Mouse (Mus musculus): Measurements from ENCODE around the gene Phrf1.
"Not testable (repeated sequence)": the region's sequence is repeated elsewhere in the genome, so short reads cannot be mapped to it uniquely, and the experiment has no call there.

The Phrf1 gene

DNA sequence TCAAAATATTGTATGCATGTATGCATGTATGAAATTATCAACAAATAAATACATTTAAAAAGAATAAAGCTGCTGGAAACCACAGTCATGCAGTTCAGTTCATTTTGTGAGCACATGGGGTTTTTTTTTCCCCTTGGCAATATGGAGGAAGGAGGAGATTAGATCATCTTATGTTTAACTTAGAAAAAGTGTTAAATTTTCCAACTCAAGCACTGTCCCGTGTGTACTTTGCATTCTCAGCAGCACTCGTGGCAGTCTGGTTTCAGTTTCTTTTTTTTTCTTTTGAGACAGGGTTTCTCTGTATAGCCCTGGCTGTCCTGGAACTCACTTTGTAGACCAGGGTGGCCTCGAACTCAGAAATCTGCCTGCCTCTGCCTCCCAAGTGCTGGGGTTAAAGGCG, 21.9 kb downstream of the Phrf1 start:
- not testable (repeated sequence) for DNase-seq (ENCODE audit: low read depth, low spot score)

DNA sequence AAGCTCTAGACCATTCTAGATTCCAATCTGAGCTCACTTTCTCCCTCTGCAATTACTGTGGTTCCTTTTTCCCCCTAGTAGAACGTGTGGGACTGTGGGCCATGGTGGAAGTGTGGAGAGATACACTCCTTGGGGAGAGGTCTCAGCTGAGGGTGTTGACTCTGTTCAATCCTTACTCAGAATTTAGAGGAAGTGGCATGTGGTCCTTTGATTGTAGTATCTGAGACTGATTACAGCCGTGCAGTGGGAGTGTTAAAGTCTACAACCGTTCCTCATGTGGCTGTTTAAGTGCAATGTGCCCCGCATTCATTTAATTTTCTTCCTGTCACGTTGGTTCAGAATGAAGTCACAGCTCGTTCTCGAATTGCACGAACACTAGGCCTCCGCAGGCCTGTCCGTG, 27.6 kb downstream of the Phrf1 start:
- DNase-seq (ENCODE audit: low read depth, low spot score), result no peak

DNA sequence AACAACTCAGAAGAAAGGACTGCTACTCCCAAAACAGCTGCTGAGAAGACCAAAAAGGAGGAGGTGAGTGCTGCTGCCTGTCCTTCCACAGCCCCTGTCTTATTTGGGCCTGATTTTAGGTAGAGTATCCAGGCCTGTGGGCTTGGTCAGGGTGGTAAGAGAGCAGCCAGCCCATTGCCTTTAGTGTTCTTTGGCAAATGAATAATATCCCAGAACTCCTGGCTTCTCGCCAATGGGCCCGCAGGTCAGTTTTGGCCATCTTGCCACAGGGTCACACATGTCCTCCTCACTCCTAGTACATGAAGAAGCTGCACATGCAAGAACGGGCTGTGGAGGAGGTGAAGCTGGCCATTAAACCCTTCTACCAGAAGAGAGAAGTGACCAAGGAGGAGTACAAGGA, 32.9 kb downstream of the Phrf1 start:
- DNase-seq (ENCODE audit: low read depth, low spot score), result no peak

DNA sequence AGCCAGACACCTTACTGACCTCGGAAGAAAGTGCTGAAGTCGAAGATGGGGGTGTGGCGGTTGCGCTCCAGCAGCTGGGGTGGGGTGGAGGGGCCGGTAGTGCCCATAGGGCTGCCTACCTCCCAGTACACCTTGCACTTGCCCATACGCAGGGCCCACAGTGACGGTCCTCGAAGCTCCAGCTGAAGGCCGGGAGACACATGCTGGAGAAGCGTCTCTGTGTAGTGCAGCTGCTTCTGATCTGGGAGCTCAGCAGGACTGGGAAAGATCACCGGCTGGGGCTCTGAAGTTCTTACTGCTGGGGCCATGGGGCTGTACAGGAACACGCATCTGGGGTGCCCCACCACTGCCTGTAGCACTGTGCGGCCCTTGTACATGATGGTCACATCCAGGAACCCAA, 35.1 kb downstream of the Phrf1 start:
- no peak for DNase-seq (ENCODE audit: low read depth, low spot score)

DNA sequence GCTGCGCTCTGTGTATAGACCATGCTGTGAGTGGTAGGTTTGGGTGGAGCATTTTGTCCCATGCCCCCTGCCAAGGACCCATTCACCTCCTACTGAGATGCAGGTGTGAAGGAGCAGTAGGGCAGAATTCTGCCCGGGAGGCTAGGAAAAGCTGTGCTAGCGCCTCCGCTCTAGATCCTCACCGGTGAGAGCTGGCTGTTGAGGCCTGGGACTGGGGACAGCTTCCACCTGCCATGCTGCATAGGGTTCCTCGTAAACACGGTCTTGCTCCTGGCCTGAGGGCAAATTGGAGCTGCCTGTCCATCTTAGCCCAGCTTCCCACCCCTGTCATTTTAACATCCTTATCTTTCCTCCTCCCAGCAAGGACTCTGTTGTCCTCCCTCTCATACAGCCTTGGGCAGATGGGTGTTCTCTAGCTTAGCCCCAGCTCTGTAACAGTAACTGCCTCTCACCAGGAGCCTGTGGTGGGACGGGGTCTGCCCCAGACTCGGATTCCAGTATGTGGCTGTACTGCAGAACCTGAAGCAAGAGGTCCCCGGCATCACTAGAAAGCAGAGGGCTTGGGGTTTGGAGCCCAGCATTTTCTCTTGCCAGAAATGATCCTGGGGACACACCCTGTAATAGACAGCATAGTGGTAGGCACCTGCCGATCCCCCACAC, 35.6 kb downstream of the Phrf1 start:
- DNase-seq (ENCODE audit: low read depth, low spot score), result no peak

DNA sequence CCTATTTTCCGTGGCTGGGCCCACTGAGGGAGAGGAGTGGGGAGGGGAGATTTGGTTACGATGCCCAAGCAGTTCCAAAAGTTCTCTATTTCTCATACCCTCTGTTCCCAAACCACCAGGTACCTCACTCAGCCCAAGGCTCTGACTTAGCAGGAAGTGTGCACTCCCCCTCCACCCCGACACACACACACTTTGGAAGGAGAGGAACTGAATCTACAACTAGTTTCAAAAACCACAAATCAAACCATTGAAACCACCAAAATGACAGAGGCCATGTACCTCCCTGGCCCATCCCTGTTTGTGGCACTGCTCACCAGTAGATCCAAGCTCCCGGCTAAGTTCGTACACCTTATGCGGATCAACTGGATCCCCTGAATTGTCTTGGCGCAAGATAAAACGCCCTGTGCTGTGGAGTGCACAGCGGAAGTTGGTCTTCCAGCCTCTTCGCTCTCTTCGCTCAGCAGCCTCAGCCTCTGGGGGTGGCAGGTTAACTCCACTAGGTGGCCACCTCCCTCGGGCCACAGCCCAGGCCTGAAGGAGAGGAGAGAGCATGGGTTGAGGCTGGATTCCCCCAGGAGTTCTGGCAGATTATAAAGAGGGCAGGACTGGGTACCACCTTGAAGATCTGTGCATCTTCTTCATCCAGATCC, 36.3 kb downstream of the Phrf1 start:
- peak; percentile 79 for DNase-seq (ENCODE audit: low read depth, low spot score)

DNA sequence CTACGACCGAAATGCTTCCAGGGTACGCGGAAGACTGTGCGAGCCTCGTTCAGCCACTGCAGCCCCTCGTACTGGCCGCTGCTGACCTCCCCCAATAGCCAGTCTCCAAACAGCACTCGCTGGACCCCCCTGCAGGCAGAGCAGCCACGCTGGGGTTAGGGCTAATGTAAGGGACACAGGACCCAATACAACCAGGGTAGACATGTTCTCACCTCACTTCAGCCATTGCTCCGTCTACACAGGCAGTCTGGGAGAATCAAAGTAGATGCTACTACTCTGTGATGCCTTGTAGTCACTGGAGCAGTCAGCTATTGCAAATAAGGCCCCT, 36.8 kb downstream of the Phrf1 start:
- peak; percentile 52 for DNase-seq (ENCODE audit: low read depth, low spot score)

DNA sequence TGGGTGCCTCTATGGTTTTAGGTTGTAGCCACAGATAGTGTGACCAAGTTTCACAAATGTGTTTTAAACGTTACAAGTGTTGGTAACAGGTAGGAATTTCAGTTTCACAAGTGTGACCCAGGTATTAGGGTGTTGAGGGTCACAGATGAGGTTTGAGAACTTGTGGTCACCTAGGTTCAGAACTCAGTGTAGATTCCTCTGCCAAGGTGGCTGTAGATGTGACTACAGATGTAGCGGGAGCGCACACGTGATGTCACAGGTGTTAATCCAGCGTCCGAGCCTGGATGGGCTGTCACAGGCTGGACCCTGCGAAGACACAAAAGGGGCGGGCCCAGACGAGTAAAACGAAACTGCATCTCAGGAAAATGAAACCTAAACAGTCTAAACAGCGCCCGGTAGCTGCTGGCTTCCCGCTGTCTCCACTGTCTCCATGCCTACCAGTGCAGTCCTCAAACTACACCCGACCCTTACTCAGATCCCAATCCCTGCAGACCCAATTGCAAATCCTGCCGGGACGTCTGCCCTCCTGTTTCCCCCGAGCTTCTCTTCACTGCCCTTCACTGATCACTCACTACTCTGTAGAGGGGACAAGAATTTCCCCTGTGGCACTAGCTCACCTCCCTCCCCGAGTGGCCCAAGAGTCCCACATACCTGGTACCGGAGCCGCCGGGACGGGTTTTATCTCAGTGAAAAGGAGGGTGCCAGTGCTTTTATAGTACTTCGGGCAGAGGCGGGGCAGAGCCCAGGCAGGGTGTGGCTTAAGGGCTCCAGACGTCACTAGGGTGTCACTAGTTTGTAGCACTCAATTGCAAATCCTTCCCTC, 37.4 kb downstream of the Phrf1 start, which contains the start of gene Irf7:
Gene Irf7 (minus strand): TSS at position 743 of the 823 bp plus-strand sequence.
- DNase-seq (ENCODE audit: low read depth, low spot score), result peak; percentile 92

DNA sequence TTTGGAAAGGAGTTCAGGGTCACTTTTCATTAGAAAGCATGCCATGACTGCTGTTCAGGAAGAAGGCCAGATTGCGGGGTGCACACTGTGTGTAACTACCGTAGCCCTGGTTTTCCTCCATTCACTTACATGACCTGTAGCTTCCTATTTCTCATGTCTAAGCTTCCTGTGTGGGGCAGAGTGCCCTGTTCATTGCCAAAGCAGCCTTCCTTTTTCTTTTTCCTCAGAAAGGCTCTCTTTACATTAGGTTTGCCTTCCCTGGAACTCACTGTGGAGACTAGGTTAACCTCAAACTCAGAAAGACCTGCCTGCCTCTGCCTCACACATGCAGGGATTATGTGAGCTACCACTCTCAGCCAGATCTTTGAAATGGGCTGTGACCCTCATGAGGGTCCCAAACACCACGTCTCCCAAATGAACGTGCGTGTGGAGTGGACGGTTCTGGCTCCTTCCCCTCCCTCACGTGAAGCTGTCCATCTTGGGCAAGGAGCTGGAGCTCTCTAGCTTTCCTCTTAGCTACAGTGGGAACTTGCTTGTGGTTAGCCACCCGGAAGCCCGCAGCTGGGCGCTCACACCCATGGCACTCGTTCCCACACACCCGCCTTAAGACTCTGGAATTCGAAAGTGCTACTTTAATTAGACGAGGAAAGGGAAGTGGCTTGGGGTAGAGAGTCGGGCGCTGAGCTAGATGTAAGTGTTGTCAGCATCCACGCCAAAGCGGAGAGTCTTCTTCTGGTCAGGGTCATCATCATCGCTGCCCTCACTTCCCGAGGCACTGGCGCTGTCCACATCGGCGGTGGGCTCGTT, 40.1 kb downstream of the Phrf1 start:
- peak; percentile 47 for DNase-seq (ENCODE audit: low read depth, low spot score)

DNA sequence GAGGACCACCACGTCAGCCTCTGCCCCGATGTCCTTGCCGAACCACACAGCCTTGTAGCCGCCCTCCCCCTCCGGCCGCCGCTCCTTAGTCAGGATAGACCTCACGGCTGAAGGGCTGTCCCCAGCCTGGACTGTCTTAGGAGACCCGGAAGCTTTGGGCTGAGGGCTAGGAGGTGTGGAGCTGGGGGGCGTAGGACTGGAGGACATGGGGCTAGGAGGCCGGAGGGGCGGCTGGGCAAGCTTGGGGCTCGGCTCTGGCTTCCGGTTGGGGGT, 40.6 kb downstream of the Phrf1 start:
- no peak for DNase-seq (ENCODE audit: low read depth, low spot score)

DNA sequence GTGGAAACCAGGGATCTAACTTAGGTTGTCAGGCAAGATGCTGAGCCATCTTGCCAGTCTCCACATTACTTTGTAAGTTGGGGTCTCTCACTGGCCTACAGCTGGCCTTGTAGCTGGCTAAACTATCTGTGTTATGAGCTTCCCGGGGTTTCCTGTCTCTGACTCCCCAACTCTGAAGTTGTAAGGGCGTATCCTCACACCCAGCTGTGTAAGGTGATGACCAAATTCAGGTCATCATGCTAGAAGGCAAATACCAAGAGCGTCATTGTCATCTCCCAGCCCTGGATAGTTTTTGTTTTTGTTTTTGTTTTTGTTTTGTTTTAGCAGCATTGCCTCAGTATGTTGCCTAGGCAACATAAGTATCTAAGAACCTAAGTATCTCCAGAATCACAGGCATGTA, 42.0 kb downstream of the Phrf1 start:
- no peak for DNase-seq (ENCODE audit: low read depth, low spot score)

DNA sequence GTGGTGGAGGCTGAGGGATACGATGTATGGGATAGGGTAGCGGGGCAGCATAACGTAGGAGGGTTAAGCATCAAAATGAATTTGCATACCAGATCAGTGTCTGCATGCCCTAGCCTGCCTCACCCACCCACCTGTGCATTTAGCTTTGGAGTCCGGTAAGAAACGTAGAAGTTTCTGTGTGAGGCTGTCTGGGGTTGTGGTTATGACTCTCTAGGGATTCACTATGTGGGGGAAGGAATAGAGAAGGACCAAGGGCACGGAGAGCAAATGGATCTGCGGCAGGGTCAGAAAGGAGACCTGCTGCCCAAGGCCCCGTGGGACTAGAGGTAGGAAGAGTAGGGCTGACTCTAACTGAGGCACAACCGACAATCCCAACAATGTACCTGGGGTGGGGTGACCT, 46.8 kb downstream of the Phrf1 start:
- no peak for DNase-seq (ENCODE audit: low read depth, low spot score)

DNA sequence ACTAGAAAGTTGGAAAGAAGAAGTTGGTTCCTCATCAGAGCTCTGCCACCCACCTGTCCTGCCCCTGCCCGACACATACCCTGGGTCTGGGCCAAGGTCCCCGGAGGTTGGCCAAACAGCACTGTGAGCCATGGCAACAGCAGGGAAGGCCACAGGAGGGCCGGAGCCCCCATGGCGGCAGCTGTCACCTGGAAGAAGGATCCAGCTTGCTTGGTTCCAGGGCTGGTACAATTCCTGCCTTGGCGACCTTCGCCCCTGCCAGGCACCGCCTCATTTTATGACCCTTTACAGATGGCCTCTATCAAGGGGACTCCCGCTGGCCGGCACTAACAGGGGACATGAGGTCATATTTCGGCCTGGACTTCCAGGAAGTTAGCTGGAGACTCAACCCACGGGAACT, 48.0 kb downstream of the Phrf1 start, which contains the start of gene Cdhr5:
Gene Cdhr5 (minus strand): TSS at position 241 of the 400 bp plus-strand sequence.
- DNase-seq (ENCODE audit: low read depth, low spot score), result no peak

DNA sequence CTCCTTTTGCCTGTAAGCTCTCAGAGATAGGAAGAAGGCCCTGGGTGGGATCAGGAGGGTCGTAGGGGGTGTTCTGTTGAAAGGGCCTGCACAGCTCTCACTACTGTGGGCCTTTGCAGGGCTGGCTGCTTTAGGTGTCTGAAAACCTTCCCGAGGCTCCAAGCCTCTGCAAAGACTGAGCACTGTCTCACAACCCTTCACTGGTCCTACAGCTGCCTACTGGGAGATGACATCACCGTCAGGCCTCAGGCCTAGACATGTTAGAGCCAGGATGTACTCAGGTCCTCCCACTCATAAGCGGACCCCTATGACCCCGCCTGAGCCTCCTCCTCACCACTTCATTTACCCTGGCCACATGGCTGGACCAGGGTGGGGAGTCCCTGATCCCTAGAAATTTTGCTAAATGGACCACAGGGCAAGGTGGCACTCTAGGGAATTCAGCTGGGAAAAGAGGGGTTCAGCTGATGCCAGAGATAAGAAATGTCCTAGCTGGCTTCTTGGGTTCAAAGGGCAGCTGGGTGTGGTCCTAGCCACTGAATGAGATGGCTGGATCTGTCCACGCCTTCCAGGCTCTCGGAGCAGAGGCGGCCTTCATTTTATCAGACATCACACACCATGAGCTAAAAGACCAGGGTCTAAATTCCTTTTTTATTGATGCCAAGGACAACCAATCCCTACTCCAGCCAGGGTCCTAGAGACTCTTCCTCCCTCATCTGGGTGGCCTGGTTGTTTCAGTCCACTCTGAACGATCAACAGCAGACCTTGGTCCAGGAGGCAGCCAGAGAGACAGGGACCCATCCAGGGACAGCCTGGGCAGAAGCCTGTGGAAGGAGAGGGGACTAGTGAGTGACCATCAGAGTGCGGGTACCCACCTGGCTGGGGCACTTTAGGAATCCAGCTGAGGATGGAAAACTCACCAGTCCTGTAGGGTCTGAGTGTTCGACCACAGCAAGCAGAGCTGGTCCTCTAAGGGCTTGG, 49.4 kb downstream of the Phrf1 start:
- no peak for DNase-seq (ENCODE audit: low read depth, low spot score)

DNA sequence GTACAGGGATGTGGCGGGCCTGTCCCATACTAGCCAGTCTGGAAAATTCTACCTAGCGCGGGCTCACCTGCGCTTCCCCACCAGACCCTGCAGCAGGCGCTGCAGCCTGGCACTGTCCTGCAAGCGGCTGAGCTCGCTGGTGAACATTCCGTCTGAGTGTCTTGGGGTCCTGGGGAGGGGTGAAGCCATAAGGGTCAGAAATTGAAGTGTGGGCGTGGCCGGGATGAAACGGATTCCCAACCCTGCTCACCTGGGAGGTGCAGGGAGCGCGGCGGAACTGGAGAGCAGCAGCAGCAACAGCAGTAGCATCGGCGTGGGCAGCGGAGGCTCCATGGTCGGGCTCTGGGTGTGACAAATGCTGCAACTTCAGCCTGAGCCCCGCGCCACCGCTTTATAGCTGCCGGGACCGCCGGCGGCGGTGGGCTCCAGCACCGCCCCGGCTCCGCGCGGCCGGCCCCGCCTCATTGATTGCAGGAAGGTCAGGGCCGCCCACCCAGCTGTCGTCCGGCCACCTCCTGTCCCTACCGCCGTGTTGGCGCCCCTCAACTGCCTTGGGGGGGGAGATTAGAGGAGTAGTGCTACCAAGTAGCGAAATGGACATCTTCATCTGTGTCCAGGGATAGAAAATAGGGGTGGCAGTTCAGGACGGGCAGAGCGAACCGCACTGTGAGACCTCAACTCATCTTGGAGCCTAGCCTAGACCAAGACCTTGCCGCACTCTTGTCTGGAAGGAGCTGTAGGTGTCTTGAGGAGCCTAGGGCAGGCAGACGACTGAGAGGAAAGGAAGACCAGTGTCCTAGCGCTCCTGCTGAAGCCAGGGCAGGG, 50.4 kb downstream of the Phrf1 start, which contains the start of gene Sct:
Gene Sct (minus strand): TSS at position 368 of the 825 bp plus-strand sequence.
- peak; percentile 53 for DNase-seq (ENCODE audit: low read depth, low spot score)

DNA sequence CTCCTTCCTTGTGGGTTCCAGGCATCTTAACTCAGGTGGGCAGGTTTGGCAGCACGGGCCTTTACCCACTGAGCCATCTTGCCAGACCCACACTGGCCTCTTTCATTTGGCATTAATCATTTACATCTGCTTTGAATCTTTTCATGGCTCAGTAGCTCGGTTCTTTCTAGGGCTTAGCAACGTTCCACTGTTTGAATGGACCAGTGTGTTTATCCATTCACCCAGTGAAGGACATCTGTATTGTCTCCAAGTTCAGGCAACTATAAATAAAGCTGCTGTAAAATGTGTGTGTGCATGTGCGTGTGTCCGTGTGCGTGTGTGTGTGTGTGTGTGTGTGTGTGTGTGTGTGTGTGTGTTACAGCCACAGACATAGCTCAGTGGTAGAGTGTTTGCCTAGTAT, 52.9 kb downstream of the Phrf1 start:
- DNase-seq (ENCODE audit: low read depth, low spot score), result no peak

DNA sequence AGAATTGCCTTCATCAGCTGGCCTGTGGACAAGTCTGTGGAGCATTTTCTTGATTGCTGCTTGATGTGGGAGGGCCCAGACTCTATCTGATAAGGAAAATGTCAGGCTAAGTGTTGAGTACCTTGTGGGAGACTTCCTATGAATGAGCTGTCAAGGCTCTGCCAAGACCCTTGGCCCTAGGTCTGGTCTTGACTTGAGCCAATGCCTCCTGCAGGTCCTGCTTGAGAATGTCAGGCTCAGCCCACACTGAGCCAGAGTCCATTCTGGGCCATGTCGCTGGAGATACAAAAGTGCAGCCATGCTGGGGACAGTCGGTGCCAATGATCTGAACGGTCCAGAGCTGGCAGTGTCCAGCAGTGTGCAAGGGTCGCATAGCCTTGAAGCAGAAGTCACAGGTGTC, 54.2 kb downstream of the Phrf1 start:
- DNase-seq (ENCODE audit: low read depth, low spot score), result no peak

DNA sequence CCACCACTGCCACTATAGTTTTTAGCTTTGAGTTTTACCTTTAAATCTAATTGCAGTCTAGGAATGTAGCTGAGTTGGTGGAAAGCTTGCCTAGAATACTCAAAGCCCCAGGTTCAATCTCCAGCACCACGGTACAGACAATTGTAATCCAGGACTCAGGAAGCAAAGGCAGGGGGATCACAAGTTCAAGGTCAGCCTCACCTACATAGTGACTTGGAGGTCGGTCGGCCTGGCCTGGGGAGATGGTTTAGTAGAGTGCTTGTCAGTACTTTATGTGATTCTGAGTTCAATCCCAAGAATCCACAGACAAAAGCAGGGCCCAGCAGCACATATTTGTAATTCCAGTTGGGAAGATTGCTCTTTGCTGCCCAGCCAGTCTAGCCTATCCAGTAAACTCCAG, 59.5 kb downstream of the Phrf1 start:
- DNase-seq (ENCODE audit: low read depth, low spot score), result no peak

DNA sequence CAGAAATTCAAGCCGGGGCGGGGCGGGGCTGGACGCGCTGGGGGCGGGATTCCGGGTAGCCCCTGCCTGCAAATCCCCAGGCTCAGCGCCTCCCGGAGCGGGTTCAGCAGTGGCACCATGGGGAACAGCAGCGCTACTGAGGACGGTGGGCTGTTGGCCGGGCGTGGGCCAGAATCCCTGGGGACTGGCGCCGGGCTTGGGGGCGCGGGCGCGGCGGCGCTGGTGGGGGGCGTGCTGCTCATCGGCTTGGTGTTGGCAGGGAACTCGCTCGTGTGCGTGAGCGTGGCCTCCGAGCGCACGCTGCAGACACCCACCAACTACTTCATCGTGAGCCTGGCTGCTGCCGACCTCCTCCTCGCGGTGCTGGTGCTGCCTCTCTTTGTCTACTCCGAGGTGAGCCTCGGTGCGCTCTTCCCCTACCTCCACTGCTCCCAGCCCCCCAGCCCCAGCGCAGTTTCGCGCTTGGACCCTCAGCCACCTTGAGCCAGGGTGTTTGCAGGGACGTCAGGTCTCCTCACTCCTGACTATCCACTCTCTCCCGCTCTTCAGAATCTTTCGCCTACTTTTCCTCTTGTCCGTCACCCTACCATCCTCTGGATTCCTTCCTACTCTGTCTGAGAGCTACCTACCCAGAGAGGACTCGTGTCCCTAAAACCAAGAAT, 63.5 kb downstream of the Phrf1 start, which contains the start of gene Drd4:
Gene Drd4 (plus strand): TSS at position 86 of the 662 bp plus-strand sequence.
- no peak for DNase-seq (ENCODE audit: low read depth, low spot score)

Data from CD4-positive, CD25-positive, alpha-beta regulatory T cell, adult 2 months (primary cell).